Mouse (Mus musculus) liver, postnatal 0 days (tissue): ENCODE data around the gene Uqcc2.

Experiments
- CTCF ChIP-seq: sonication (generic); IDR thresholded peaks from 2 replicates; pipeline ENCODE4 v1.5.1; 2016; ENCODE audit warnings: antibody characterized with exemption, low read depth
- EP300 ChIP-seq: IDR thresholded peaks from 2 replicates; pipeline ENCODE4 v1.6.1; 2016; ENCODE audit warnings: antibody characterized with exemption, low read depth, mild to moderate bottlenecking

GRCm38 (mm10) chr17:27078499-27078898, 55.2 kb downstream of the Uqcc2 start:
- TF ChIP-seq CTCF = no peak
- TF ChIP-seq EP300 = no peak
